ENCODE assay signal across 9 mouse cellular contexts in the genomic region with DNA sequence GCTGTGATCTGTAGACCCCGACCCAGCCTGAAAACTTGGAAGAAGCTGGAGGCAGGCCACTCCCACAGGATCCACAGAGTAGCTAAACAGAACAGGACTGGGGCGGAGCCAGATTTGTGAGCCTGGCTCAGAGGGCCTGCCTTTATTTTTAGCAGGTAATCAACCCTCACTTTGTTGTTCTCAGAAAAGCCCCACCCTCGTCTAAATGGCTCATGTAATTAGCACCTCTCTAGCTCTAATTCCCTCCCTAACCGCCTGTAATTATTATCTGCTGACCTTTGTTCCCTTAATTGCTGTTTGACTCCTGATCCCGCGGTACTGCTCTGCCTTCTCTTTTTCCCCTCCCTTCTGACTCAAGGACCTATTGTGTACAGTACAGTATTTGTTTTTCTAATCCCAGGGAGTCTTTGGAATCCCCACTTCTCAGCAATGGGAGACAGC.
DNase-seq lines count a peak whose midpoint lies in the region; ATAC-seq and TF ChIP-seq lines count a peak whose summit lies in the region.
"Had no signal": no experiment of that assay in that cellular context is flagged by ENCODE, and none has a peak within 500 bp of the region (broad histone marks: within the 10 kb centered on the region; RNA-seq: fewer than 3 reads in every experiment).

No protein-coding gene starts in this region.

- H3K4me3 ChIP-seq in lung, embryonic 14.5 days (ENCODE audit: low read depth, low read length), result no peak overlapping the region
- H3K4me3 ChIP-seq in forebrain, embryonic 11.5 days (ENCODE audit: low read depth, low read length), result no peak overlapping the region
- no peak overlapping the region for H3K4me3 ChIP-seq in intestine, embryonic 16.5 days (ENCODE audit: low read length)
- no peak overlapping the region for H3K4me3 ChIP-seq in stomach, embryonic 14.5 days (ENCODE audit: low read depth, low read length)
- H3K4me3 ChIP-seq in left cerebral cortex, adult 2 months, result no peak overlapping the region
- H3K4me3 ChIP-seq: megakaryocyte, embryonic 14.5 days had no signal

- ATAC-seq in lung, embryonic 14.5 days (ENCODE audit: insufficient read depth), result peak; percentile 87
- ATAC-seq in forebrain, embryonic 11.5 days (replicated peaks; ENCODE audit: low FRiP score), result peak; percentile 91
- peak; percentile 99 for ATAC-seq in intestine, embryonic 16.5 days
- ATAC-seq in stomach, embryonic 14.5 days (ENCODE audit: insufficient number of reproducible peaks, insufficient read depth, low FRiP score, low read depth), result peak; percentile 79
- no peak for ATAC-seq in activated CD4-positive, CD25-positive, alpha-beta regulatory T cell, adult 4 months

- no peak for TF ChIP-seq CTCF in lung, embryonic 14.5 days (IDR thresholded peaks at IDR 0.05; ENCODE audit: low read depth)
- no peak for TF ChIP-seq CTCF in left cerebral cortex, adult 2 months (IDR thresholded peaks at IDR 0.05)

- no peaks in the 10 kb centered on the region for H3K36me3 ChIP-seq in lung, embryonic 14.5 days (ENCODE audit: insufficient read depth)
- H3K36me3 ChIP-seq in forebrain, embryonic 11.5 days (ENCODE audit: control insufficient read depth, insufficient read depth, low read length), result no peaks in the 10 kb centered on the region
- no peaks in the 10 kb centered on the region for H3K36me3 ChIP-seq in intestine, embryonic 16.5 days (ENCODE audit: control insufficient read depth, insufficient read depth, low read length)
- no peaks in the 10 kb centered on the region for H3K36me3 ChIP-seq in stomach, embryonic 14.5 days (ENCODE audit: control insufficient read depth, insufficient read depth, low read length)

- WGBS in lung, embryonic 14.5 days, result 6% methylated on average over 6 of the region's 6 CpGs
- WGBS in forebrain, embryonic 11.5 days, result 2% methylated on average over 6 of the region's 6 CpGs
- WGBS in intestine, embryonic 16.5 days, result 6% methylated on average over 6 of the region's 6 CpGs
- 6% methylated on average over 6 of the region's 6 CpGs for WGBS in stomach, embryonic 14.5 days

- H3K9me3 ChIP-seq in lung, embryonic 14.5 days (ENCODE audit: low read depth, low read length), result no peaks in the 10 kb centered on the region
- no peaks in the 10 kb centered on the region for H3K9me3 ChIP-seq in forebrain, embryonic 11.5 days (ENCODE audit: control insufficient read depth, low read length)
- no peaks in the 10 kb centered on the region for H3K9me3 ChIP-seq in intestine, embryonic 16.5 days (ENCODE audit: control insufficient read depth, low read length)
- no peaks in the 10 kb centered on the region for H3K9me3 ChIP-seq in stomach, embryonic 14.5 days (ENCODE audit: control insufficient read depth, low read depth, low read length)

- no peaks in the 10 kb centered on the region; the same call in 1 of the 2 replicates for H3K4me1 ChIP-seq in lung, embryonic 14.5 days (ENCODE audit: insufficient read depth)
- H3K4me1 ChIP-seq in forebrain, embryonic 11.5 days (replicated peaks; ENCODE audit: control insufficient read depth, insufficient read depth, low read length), result peaks cover 4% of the 10 kb centered on the region; the same call in 1 of the 2 replicates
- 0 out of 2 replicates have a peak, but pooled peaks cover 4% of the 10 kb centered on the region for H3K4me1 ChIP-seq in intestine, embryonic 16.5 days (ENCODE audit: control insufficient read depth, insufficient read depth, low read length)
- H3K4me1 ChIP-seq in stomach, embryonic 14.5 days (ENCODE audit: control insufficient read depth, insufficient read depth, low read length), result no peaks in the 10 kb centered on the region
- H3K4me1 ChIP-seq: megakaryocyte, embryonic 14.5 days had no signal

- no peak overlapping the region for H3K27ac ChIP-seq in lung, embryonic 14.5 days (ENCODE audit: low read depth)
- H3K27ac ChIP-seq in forebrain, embryonic 11.5 days (ENCODE audit: low read depth, low read length), result no peak overlapping the region
- H3K27ac ChIP-seq in intestine, embryonic 16.5 days (ENCODE audit: low read length), result no peak overlapping the region
- H3K27ac ChIP-seq in stomach, embryonic 14.5 days (ENCODE audit: low read length), result no peak overlapping the region
- H3K27ac ChIP-seq in left cerebral cortex, adult 2 months, result no peak overlapping the region

- no peak overlapping the region for H3K9ac ChIP-seq in lung, embryonic 14.5 days
- no peak overlapping the region for H3K9ac ChIP-seq in forebrain, embryonic 11.5 days (ENCODE audit: low read length)
- no peak overlapping the region for H3K9ac ChIP-seq in intestine, embryonic 16.5 days (ENCODE audit: low read depth, low read length)
- H3K9ac ChIP-seq in stomach, embryonic 14.5 days (replicated peaks; ENCODE audit: low read depth, low read length), result no peak overlapping the region

- intact Hi-C loops in left cerebral cortex, adult 2 months (cut with DNase I), result no loop called here
- intact Hi-C loops in left cerebral cortex, postnatal 4 days (cut with DNase I), result no loop called here

- DNase-seq in lung, embryonic 14.5 days, result peak; percentile 21
- no peak for DNase-seq in lung, postnatal 4 days
- DNase-seq in forebrain, embryonic 11.5 days (ENCODE audit: low spot score), result peak; percentile 56
- no peak for DNase-seq in left cerebral cortex, adult 2 months (ENCODE audit: extremely low spot score in 1 of 2, low spot score in 2 of 2)
- no peak for DNase-seq in left cerebral cortex, postnatal 4 days

- peak overlapping the region; percentile 35 for H3K4me2 ChIP-seq in lung, embryonic 14.5 days
- peak overlapping the region; percentile 15; the same call in 1 of the 2 replicates for H3K4me2 ChIP-seq in forebrain, embryonic 11.5 days (ENCODE audit: low read depth, low read length, severe bottlenecking)
- H3K4me2 ChIP-seq in intestine, embryonic 16.5 days (ENCODE audit: low read depth, low read length), result peak overlapping the region; percentile 13; the same call in 1 of the 2 replicates
- H3K4me2 ChIP-seq in stomach, embryonic 14.5 days (replicated peaks; ENCODE audit: low read depth, low read length), result peak overlapping the region; percentile 13; the same call in 1 of the 2 replicates

- no peaks in the 10 kb centered on the region for H3K27me3 ChIP-seq in lung, embryonic 14.5 days (ENCODE audit: insufficient read depth, low read length)
- H3K27me3 ChIP-seq in forebrain, embryonic 11.5 days (ENCODE audit: control insufficient read depth, insufficient read depth, low read length), result no peaks in the 10 kb centered on the region
- no peaks in the 10 kb centered on the region for H3K27me3 ChIP-seq in intestine, embryonic 16.5 days (replicated peaks; ENCODE audit: control insufficient read depth, insufficient read depth, low read length)
- no peaks in the 10 kb centered on the region for H3K27me3 ChIP-seq in stomach, embryonic 14.5 days (ENCODE audit: control insufficient read depth, insufficient read depth, low read length)
- H3K27me3 ChIP-seq: megakaryocyte, embryonic 14.5 days had no signal

Comparison
In these comparisons a context has a peak if more than half of its experiments do, and no peak if none do; other contexts are left out.
1. DNase-seq: peak in lung, embryonic 14.5 days (single experiment) and forebrain, embryonic 11.5 days (single experiment); none in lung, postnatal 4 days (0 of 2), left cerebral cortex, adult 2 months (0 of 2) and left cerebral cortex, postnatal 4 days (single experiment).
2. Peak in every context shown above with its lines, with median percentiles within 50 percentile points of each other: H3K4me2 ChIP-seq.